Mouse (Mus musculus): ENCODE measurements at regions not wholly inside any gene's neighbourhood (a gene's known extent, or its start where the extent isn't known, plus 50 kb on each side); places are given as distances from the start of the nearest gene placed in this dataset.

GRCm38 (mm10) chr6:107788224-107788893, 258.8 kb downstream of the Lrrn1 start:
- DNase-seq (ENCODE audit: extremely low spot score in 1 of 2, low spot score in 1 of 2): no peak

DNA sequence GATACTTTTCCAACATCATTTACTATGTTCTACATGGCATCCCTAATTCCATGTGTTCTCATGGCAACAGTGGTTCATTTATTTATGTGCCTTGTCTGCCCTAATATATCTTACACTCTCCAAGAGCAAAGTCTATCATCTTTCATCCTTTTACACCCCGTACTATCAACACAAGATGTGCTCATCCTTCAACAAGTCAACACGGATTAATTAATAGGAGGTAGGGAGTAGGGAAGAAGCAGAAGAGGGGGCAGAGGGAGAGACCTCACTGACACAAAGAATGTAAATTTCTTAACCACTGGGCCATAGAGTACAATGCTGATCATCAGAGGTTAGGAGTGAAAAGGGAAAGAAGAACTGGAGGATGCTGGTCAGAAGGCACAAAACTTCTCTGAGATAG, 267.0 kb upstream of the Setmar start:
- no peak for DNase-seq (ENCODE audit: extremely low spot score in 1 of 2, low spot score in 1 of 2)

GRCm38 (mm10) chr6:107803056-107803455, 261.8 kb upstream of the Setmar start:
- no peak for DNase-seq (ENCODE audit: extremely low spot score in 1 of 2, low spot score in 1 of 2)
